Mouse (Mus musculus) adrenal gland, adult (tissue): ENCODE results near the gene Galnt17.
A peak's percentile ranks its signal among the peaks of the same experiment; 100 is the strongest.

Source experiments
- DNase-seq, 2 experiments: peaks; one replicate each; pipeline ENCODE4 v3.0.0; 2022 to 2023; ENCODE audit warnings: low spot score in 1 of 2; ENCODE audit not compliant: inconsistent age in 2 of 2

Gene Galnt17

GRCm38 (mm10) chr5:131039611-131040313 lies 268.5 kb downstream of the Galnt17 start:
- DNase-seq, result no peak

- no peak for DNase-seq
Measured at GRCm38 (mm10) chr5:131024506-131024905, 283.8 kb downstream of the Galnt17 start.

GRCm38 (mm10) chr5:131022396-131022993 lies 285.8 kb downstream of the Galnt17 start:
- DNase-seq, result no peak

- DNase-seq, result no peak
Measured at GRCm38 (mm10) chr5:131020936-131021335, 287.4 kb downstream of the Galnt17 start.

- DNase-seq, result no peak
Measured at GRCm38 (mm10) chr5:131019346-131019965, 288.8 kb downstream of the Galnt17 start.

- DNase-seq, result no peak
Measured at GRCm38 (mm10) chr5:131016066-131016465, 292.2 kb downstream of the Galnt17 start.

- no peak for DNase-seq
Measured at GRCm38 (mm10) chr5:131015341-131015740, 293.0 kb downstream of the Galnt17 start.

- DNase-seq, result no peak
Measured at GRCm38 (mm10) chr5:131013816-131014215, 294.5 kb downstream of the Galnt17 start.

GRCm38 (mm10) chr5:131013101-131013500 lies 295.2 kb downstream of the Galnt17 start:
- DNase-seq, result no peak

- peak; percentile 15 to 53 for DNase-seq
Measured at GRCm38 (mm10) chr5:131009510-131009909, 298.8 kb downstream of the Galnt17 start.

GRCm38 (mm10) chr5:131008507-131008906 lies 299.8 kb downstream of the Galnt17 start:
- DNase-seq, result no peak

GRCm38 (mm10) chr5:131007871-131008505 lies 300.3 kb downstream of the Galnt17 start:
- DNase-seq, result peak; percentile 30 to 81

- no peak for DNase-seq
Measured at GRCm38 (mm10) chr5:131007198-131007597, 301.1 kb downstream of the Galnt17 start.

GRCm38 (mm10) chr5:131006524-131006923 lies 301.8 kb downstream of the Galnt17 start:
- DNase-seq, result no peak

- no peak for DNase-seq
Measured at GRCm38 (mm10) chr5:131000572-131000971, 307.7 kb downstream of the Galnt17 start.

GRCm38 (mm10) chr5:130979321-130979720 lies 329.0 kb downstream of the Galnt17 start:
- no peak for DNase-seq

GRCm38 (mm10) chr5:130978871-130979270 lies 329.4 kb downstream of the Galnt17 start:
- no peak for DNase-seq

- DNase-seq, result no peak
Measured at GRCm38 (mm10) chr5:130977999-130978398, 330.3 kb downstream of the Galnt17 start.

GRCm38 (mm10) chr5:130952361-130952760 lies 355.9 kb downstream of the Galnt17 start:
- DNase-seq, result no peak

GRCm38 (mm10) chr5:130950894-130951400 lies 357.4 kb downstream of the Galnt17 start:
- DNase-seq, result peak in 1 of 2 experiments; percentile 34

- peak; percentile 38 to 66 for DNase-seq
Measured at GRCm38 (mm10) chr5:130950421-130950820, 357.9 kb downstream of the Galnt17 start.
